Mouse (Mus musculus) stomach, embryonic 16.5 days (tissue): Measurements from ENCODE around the gene Cgnl1. TPM values are rescaled to one million over a fixed set of nuclear protein-coding genes. Genes with fewer than 3 reads are reported as not detected.

Source experiments
- ATAC-seq: fragments of 200-750 bp; cut with Nextera tagmentation; 2 replicates; pipeline ENCODE4 v1.8.0; 2017; ENCODE audit warnings: moderate number of reproducible peaks, moderate TSS enrichment; ENCODE audit not compliant: insufficient read depth, low FRiP score
- H3K27ac ChIP-seq: fragments of 300-500 bp; sonication (generic); 2 replicates; pipeline ENCODE4 v1.5.1; 2014; ENCODE audit warnings: low read length
- H3K27me3 ChIP-seq: fragments of 300-500 bp; sonication (generic); 2 replicates; pipeline ENCODE4 v1.6.1; 2014; ENCODE audit warnings: low read length, control low read depth, mixed read lengths; ENCODE audit not compliant: control insufficient read depth, insufficient read depth
- H3K36me3 ChIP-seq: fragments of 300-500 bp; sonication (generic); 2 replicates; pipeline ENCODE4 v1.6.1; 2014; ENCODE audit warnings: low read length; ENCODE audit not compliant: control insufficient read depth, insufficient read depth
- H3K4me1 ChIP-seq: fragments of 300-500 bp; sonication (generic); 2 replicates; pipeline ENCODE4 v1.6.1; 2014; ENCODE audit warnings: low read length, control low read depth, mixed read lengths; ENCODE audit not compliant: control insufficient read depth, insufficient read depth
- H3K4me2 ChIP-seq: fragments of 300-500 bp; sonication (generic); 2 replicates; pipeline ENCODE4 v1.6.1; 2014; ENCODE audit warnings: low read depth, low read length, mixed read lengths
- H3K4me3 ChIP-seq: fragments of 300-500 bp; sonication (generic); replicated peaks from 2 replicates; pipeline ENCODE4 v1.5.1; 2014; ENCODE audit warnings: mild to moderate bottlenecking, low read length
- H3K9ac ChIP-seq: fragments of 300-500 bp; sonication (generic); 2 replicates; pipeline ENCODE4 v1.6.1; 2014; ENCODE audit warnings: low read length
- H3K9me3 ChIP-seq: fragments of 300-500 bp; sonication (generic); replicated peaks from 2 replicates; pipeline ENCODE4 v1.6.1; 2016; ENCODE audit warnings: low read length, control low read depth; ENCODE audit not compliant: control insufficient read depth
- WGBS: fragments of 180-500 bp; shearing (Covaris S2); extraction: QIAGEN DNeasy Blood & Tissue Kit; methylation state at CpG from one replicate; pipeline ENCODE4 v1.1.7; 2014; 5-methylcytosine and 5-hydroxymethylcytosine counted together
- polyA plus RNA-seq: library from polyadenylated mRNA; unstranded; fragments of >200 nt; fragmentation: Nextera tagmentation; extraction: Ambion mirVana; gene quantifications from 2 replicates; pipeline ENCODE4 v1.2.1, GENCODE M21; 2015

The Cgnl1 gene
- polyA plus RNA-seq, 1 experiment from 2014 or later: 9.4 TPM

GRCm38 (mm10) chr9:71606296-71607057, 164.9 kb downstream of the Cgnl1 start:
- Histone ChIP-seq H3K9ac (no peak overlapping the region), H3K9me3 (no peaks in the 10 kb centered on the region)
- ATAC-seq: peak; percentile 65; the same call in 1 of the 2 replicates

GRCm38 (mm10) chr9:71604914-71605635, 166.3 kb downstream of the Cgnl1 start:
- 41% methylated on average over 6 of the region's 6 CpGs for WGBS
- Histone ChIP-seq H3K27me3 (no peaks in the 10 kb centered on the region), H3K4me3 (no peak overlapping the region), H3K9ac (no peak overlapping the region), H3K27ac (no peak overlapping the region), H3K9me3 (no peaks in the 10 kb centered on the region), H3K4me1 (no peaks in the 10 kb centered on the region), H3K36me3 (no peaks in the 10 kb centered on the region), H3K4me2 (no peak overlapping the region)
- ATAC-seq: no peak

More at GRCm38 (mm10) chr9:71606296-71607057, 164.9 kb downstream of the Cgnl1 start:
- Histone ChIP-seq H3K27ac (peak overlapping the region; percentile 27; the same call in 1 of the 2 replicates), H3K4me2 (no peak overlapping the region), H3K27me3 (no peaks in the 10 kb centered on the region), H3K36me3 (no peaks in the 10 kb centered on the region), H3K4me3 (no peak overlapping the region), H3K4me1 (no peaks in the 10 kb centered on the region)
- 64% methylated on average over 13 of the region's 13 CpGs for WGBS

DNA sequence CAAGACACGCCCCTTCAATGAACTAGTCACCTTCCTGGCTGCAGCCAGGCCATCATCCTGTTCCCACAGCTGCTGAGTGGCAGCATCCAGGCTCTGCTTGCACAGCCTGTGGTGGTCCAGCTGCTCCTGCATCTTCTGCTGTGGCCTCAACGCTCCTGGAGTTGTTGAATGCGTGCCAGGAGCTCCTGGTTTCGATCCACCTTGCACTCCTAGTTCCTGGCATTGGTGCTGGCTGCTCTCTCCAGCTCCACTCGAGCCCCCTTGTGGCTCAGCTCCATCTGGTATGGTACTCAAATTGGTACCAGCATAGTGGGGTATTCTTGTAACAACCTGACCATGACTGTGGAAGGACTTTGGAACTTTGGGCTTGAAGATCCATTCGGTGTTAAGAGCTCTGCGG, 171.5 kb downstream of the Cgnl1 start:
- 72% methylated on average over 7 of the region's 7 CpGs for WGBS
- ATAC-seq: no peak
- Histone ChIP-seq H3K9me3 (no peaks in the 10 kb centered on the region), H3K9ac (no peak overlapping the region), H3K4me3 (no peak overlapping the region), H3K4me1 (no peaks in the 10 kb centered on the region), H3K36me3 (no peaks in the 10 kb centered on the region), H3K27ac (no peak overlapping the region), H3K4me2 (no peak overlapping the region), H3K27me3 (no peaks in the 10 kb centered on the region)

DNA sequence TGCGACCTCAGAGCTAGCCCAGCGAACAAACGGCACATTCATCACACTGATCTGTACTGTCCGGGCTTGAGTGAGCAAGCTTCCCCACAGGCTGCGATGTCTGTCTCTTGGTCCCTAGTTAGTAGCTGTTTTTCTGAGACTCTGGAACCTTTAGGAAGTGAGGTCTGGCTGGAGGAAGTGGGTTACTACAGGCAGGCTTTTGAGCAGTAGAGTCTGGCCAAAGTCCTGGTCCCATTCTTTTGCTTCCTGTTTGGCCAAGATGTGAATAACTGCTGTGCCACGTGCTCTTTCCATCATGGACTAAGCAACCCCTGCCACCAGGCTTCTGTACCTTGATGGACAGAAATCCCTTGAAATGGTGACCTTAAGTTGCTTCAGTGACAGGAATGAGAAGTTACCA, 174.5 kb downstream of the Cgnl1 start:
- Histone ChIP-seq H3K4me3 (no peak overlapping the region), H3K4me1 (peaks cover 7% of the 10 kb centered on the region; the same call in 1 of the 2 replicates), H3K27me3 (no peaks in the 10 kb centered on the region), H3K9me3 (no peaks in the 10 kb centered on the region), H3K27ac (no peak overlapping the region), H3K9ac (no peak overlapping the region), H3K36me3 (no peaks in the 10 kb centered on the region), H3K4me2 (no peak overlapping the region)
- WGBS: 51% methylated on average over 6 of the region's 6 CpGs
- ATAC-seq: no peak

DNA sequence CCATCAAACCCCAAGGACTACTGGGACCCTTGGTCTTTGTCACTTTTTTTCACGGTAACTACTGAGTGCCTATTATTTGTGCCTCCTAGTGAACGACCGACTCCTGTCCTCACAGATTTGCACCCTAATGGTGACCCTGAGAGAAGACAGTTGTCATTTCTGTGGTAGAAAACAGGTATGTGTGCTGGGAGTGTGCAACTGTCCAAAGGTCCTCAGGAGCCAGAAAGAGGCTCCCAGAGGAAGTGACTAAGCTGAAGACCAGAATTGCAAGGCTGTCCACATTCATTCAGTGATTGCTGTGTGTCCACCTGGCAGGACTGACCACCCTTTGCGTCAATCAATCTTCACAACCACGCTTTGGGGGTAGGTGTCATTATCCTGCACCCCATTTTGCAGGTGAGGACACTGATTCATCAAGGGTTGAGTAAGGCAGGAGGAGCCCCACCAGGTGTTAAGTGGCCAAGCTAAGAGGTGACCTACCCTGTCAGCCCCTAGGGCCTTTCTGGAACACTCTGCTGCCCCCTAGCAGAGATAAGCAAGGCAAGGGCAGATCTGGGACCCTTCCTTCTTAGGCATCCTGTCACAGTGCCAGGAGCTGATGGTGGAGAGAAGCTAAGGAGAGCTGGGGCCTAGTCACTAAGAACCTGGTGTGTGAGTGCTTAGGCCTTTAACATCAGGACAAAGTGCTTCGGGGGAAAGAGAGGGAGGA, 178.7 kb downstream of the Cgnl1 start:
- WGBS: 25% methylated on average over 6 of the region's 6 CpGs
- Histone ChIP-seq H3K4me3 (peak overlapping the region; percentile 60), H3K9me3 (no peaks in the 10 kb centered on the region), H3K4me1 (peaks cover 7% of the 10 kb centered on the region; the same call in 1 of the 2 replicates), H3K36me3 (no peaks in the 10 kb centered on the region), H3K27me3 (no peaks in the 10 kb centered on the region), H3K27ac (peak overlapping the region; percentile 29; the same call in 1 of the 2 replicates), H3K9ac (peak overlapping the region; percentile 75), H3K4me2 (peak overlapping the region; percentile 70)
- ATAC-seq: peak; percentile 18; the same call in 1 of the 2 replicates

DNA sequence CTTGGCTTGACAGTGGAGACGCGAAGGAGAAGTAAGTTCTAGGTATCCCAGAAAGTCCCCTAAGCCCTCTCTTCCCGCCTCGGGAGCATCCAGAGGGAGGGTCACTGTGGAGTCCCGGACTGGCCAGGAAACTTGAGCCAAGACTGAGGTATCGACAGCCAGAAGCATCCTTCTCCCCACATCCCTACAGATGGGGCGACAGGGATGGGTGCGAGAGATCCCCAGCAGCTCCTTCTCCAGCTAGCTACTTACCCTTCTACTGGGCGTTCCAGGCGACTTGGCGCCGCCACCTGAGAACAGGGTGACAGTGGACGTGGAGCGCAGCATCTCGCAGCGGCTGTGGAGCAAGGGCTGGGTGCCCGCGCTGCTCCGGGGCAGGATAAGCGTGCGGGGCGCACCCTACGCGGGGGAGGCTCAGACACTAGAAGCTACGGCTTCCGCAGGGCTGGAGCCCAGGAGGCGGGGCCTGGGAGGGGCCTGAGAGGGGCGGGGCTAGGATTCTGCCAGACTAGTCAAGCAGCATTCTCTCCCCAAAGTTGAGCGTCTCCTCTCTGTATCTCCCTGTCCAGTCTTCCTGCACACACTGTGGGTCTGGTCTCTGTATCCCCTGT, 179.4 kb downstream of the Cgnl1 start, which contains the start of gene Myzap:
Myzap (minus strand) TSS at position 423 of the 611 bp plus-strand sequence.
- Histone ChIP-seq H3K9me3 (no peaks in the 10 kb centered on the region), H3K9ac (peak within 1 kb of the TSS; percentile 75), H3K27me3 (no peaks in the 10 kb centered on the region), H3K4me1 (peaks cover 7% of the 10 kb centered on the region; the same call in 1 of the 2 replicates), H3K27ac (peak within 1 kb of the TSS; percentile 29), H3K36me3 (no peaks in the 10 kb centered on the region), H3K4me3 (peak within 1 kb of the TSS; percentile 60), H3K4me2 (peak within 1 kb of the TSS; percentile 70)
- ATAC-seq: peak; percentile 95
- WGBS: 2% methylated on average over 29 of the region's 29 CpGs

DNA sequence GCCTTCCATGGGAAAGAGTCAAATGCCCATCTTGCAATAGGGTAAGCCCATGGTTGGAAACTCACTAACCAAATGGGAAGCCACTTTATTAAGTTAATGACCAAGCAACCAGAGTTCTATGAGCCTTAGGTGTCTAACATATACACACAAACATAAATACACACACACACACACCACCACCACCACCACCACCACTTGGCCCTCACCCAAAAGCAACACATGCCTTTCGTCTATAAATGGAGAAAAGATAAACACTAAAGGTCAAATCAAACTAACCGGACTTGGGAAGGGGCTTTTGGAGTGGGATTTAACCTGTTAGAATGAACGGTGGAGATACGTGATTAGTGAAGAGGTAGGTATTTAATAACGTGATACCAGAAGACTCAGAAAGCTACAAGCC, 180.3 kb downstream of the Cgnl1 start:
- peak overlapping the region; percentile 60 for H3K4me3 ChIP-seq
- peaks cover 7% of the 10 kb centered on the region; the same call in 1 of the 2 replicates for H3K4me1 ChIP-seq
- 23% methylated on average over 5 of the region's 5 CpGs for WGBS
- peak overlapping the region; percentile 70 for H3K4me2 ChIP-seq
- H3K36me3 ChIP-seq: no peaks in the 10 kb centered on the region
- no peak for ATAC-seq
- H3K9ac ChIP-seq: no peak overlapping the region
- H3K9me3 ChIP-seq: no peaks in the 10 kb centered on the region
- no peaks in the 10 kb centered on the region for H3K27me3 ChIP-seq
- H3K27ac ChIP-seq: no peak overlapping the region

GRCm38 (mm10) chr9:71589771-71590170, 181.6 kb downstream of the Cgnl1 start:
- Histone ChIP-seq H3K36me3 (no peaks in the 10 kb centered on the region), H3K27me3 (no peaks in the 10 kb centered on the region), H3K27ac (no peak overlapping the region), H3K9me3 (0 out of 2 replicates have a peak, but pooled peaks cover 3% of the 10 kb centered on the region), H3K9ac (no peak overlapping the region), H3K4me3 (no peak overlapping the region), H3K4me2 (no peak overlapping the region), H3K4me1 (peaks cover 7% of the 10 kb centered on the region; the same call in 1 of the 2 replicates)
- ATAC-seq: no peak
- WGBS: 47% methylated on average over 7 of the region's 7 CpGs
